Mouse (Mus musculus): ENCODE results near the gene Cd151. TPM values are rescaled to one million over a fixed set of nuclear protein-coding genes. Genes with fewer than 3 reads are reported as not detected.

Gene Cd151
- polyA plus RNA-seq, 1 experiment from 2014 or later: 79.1 TPM

DNA sequence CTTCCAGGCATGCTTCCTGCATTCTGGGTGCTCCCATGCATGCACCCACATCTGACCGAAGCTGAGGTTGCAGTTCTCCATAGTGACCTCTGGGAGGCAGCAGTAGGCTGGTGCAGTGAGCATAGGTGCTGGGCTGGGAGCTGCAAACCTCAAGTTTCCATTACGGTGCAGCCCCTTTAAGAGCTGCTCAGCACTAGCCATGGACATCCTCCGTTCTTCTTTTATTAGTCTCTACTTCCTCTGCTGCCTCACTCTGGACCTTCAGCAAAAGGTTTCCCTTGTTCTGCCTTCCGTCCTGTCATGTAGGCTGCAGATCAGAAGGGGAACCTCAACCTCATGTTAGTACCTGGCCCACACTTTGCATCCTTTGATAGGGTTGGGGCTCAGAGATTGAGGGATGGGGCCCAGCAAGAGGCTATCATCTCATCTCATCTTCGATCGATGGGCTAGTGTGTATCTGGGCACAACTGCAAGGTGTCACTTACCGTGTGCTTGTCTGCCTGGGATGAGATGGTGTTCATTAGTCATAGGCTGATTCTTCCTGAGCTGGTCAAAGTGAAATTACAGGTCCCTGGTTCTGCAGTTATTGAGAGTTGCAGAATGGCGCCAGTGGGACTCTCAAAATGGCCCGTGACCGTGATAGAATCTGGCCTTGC is 13.8 kb downstream of the Cd151 start:
- H3K4me1 ChIP-seq (ENCODE audit: insufficient read depth): peaks cover 29% of the 10 kb centered on the region
- peak; percentile 97 for TF ChIP-seq CTCF (IDR thresholded peaks at IDR 0.05; ENCODE audit: low read depth)
- peak overlapping the region; percentile 98 for H3K4me2 ChIP-seq
- peak; percentile 89 for DNase-seq
- no peak for ATAC-seq (ENCODE audit: insufficient read depth)
- H3K9me3 ChIP-seq (ENCODE audit: low read depth, low read length): no peaks in the 10 kb centered on the region
- 0 out of 2 replicates have a peak, but pooled peaks cover 6% of the 10 kb centered on the region for H3K36me3 ChIP-seq (ENCODE audit: insufficient read depth)
- 12% methylated on average over 10 of the region's 10 CpGs for WGBS
- H3K4me3 ChIP-seq (ENCODE audit: low read depth, low read length): peak overlapping the region; percentile 55; the same call in 1 of the 2 replicates
- H3K9ac ChIP-seq: no peak overlapping the region
- H3K27ac ChIP-seq (ENCODE audit: low read depth): no peak overlapping the region
- peaks cover 10% of the 10 kb centered on the region; the same call in 1 of the 2 replicates for H3K27me3 ChIP-seq (ENCODE audit: insufficient read depth, low read length)

DNA sequence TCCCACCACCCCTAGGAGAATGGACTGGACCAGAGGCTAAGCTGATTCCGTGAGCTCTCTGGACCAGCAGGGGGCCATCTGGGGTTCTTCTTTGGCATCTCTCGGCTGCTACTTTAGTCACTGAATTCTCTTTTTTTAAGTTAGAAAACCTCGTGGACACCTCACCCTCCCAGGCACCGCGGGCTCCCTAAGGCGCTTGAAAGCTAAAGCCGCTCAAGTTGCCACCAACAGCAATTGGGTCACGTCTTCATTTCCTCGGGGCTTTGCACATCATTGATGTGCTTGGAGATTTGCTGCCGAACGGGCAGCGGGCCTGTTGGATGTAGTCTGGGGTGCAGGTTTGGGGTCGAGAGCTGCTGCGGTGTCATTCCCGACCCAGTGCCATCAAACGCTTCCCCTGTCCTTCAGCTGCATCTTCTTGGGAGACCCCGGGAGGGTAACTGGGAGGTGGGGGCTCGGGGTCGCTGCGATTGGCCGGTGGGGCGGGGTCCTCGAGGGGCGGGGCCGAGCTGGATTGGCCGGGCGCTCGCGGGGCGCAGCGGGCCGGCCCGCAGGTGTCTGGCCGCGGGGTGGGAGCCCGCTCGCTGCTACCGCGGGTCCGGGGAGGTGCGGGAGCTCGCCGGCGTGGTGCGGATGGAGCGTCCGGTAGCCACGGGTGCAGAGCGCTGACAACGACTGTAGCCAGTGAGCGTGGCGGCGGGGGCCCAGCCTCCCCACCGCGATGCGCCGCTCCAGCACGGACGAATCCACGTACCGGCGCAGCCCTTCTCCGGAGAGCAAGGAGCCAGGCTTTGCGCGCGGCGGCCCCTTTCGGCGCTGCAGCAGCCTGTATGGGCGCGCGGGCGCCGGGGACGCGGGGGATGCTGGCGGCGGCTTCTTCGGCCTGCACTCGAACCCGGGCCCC is 14.6 kb downstream of the Cd151 start:
- peak; percentile 65 for TF ChIP-seq CTCF (IDR thresholded peaks at IDR 0.05; ENCODE audit: low read depth)
- under 1% methylated on average over 81 of the region's 81 CpGs for WGBS
- peaks cover 13% of the 10 kb centered on the region; the same call in 1 of the 2 replicates for H3K36me3 ChIP-seq (ENCODE audit: insufficient read depth)
- peak overlapping the region; percentile 55 for H3K4me3 ChIP-seq (ENCODE audit: low read depth, low read length)
- no peaks in the 10 kb centered on the region for H3K9me3 ChIP-seq (ENCODE audit: low read depth, low read length)
- H3K27ac ChIP-seq (ENCODE audit: low read depth): no peak overlapping the region
- H3K4me1 ChIP-seq (ENCODE audit: insufficient read depth): peaks cover 29% of the 10 kb centered on the region
- H3K9ac ChIP-seq: peak overlapping the region; percentile 51
- H3K4me2 ChIP-seq: peak overlapping the region; percentile 98
- ATAC-seq (ENCODE audit: insufficient read depth) (0 out of 2 replicates have a peak, but pooled peaks have one; percentile 12), DNase-seq (peak; percentile 81)
- peaks cover 10% of the 10 kb centered on the region; the same call in 1 of the 2 replicates for H3K27me3 ChIP-seq (ENCODE audit: insufficient read depth, low read length)

DNA sequence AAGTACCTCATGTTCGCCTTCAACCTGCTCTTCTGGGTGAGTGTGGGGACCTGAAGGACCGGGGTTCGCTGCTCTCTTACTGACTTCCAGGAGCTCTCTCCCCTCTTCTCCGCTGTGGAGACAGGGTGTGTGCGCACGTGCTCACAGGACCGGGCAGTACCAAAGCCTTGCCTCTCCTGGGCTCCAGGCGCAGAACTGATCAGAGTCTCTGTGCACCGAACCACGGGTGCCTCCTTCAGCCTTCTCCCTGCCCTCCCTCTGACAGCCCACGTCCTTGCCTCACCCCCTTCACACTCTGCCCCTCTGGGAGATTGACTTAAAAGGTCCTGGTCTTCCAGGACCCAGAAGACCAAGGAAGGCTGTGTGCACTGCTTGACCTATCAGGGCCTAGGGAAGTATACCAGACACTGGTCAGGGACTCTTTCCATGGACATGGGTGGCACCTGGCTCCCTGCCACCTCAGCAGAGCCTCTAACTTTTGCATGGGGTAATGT is 15.4 kb downstream of the Cd151 start:
- 11% methylated on average over 11 of the region's 11 CpGs for WGBS
- no peaks in the 10 kb centered on the region for H3K9me3 ChIP-seq (ENCODE audit: low read depth, low read length)
- H3K36me3 ChIP-seq (ENCODE audit: insufficient read depth): peaks cover 14% of the 10 kb centered on the region; the same call in 1 of the 2 replicates
- no peak overlapping the region for H3K27ac ChIP-seq (ENCODE audit: low read depth)
- H3K27me3 ChIP-seq (ENCODE audit: insufficient read depth, low read length): peaks cover 10% of the 10 kb centered on the region; the same call in 1 of the 2 replicates
- H3K4me1 ChIP-seq (ENCODE audit: insufficient read depth): peaks cover 21% of the 10 kb centered on the region
- peak overlapping the region; percentile 98 for H3K4me2 ChIP-seq
- DNase-seq (no peak), ATAC-seq (ENCODE audit: insufficient read depth) (no peak)
- peak overlapping the region; percentile 55 for H3K4me3 ChIP-seq (ENCODE audit: low read depth, low read length)
- TF ChIP-seq CTCF (IDR thresholded peaks at IDR 0.05; ENCODE audit: low read depth): no peak
- peak overlapping the region; percentile 51; the same call in 1 of the 2 replicates for H3K9ac ChIP-seq

DNA sequence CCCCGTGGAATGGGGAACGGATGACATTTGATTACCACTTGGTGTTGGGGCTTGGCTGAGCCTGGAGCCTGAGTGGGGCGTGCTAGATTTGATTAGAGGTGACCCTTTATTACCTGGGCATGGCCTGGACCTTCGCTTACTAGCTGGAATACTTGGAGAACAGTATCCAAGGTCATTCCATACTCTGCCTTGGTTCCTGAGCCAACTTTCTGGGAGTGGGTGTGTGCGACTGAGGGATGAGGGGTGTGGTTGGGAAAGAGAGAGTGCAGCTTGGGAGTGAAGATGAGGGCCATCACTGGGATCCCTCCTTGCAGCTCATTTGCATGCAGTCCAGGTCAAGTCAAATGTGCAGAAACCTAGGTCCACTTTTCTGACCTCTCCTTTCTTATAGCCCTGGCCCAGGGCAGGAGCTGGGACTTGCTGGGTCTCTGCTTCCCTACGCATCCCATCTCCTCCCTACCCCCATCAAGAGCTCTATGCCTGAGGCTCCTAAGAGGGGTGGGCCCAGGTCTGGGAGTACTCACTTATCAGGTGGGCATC is 16.0 kb downstream of the Cd151 start:
- Histone ChIP-seq H3K27ac (ENCODE audit: low read depth) (no peak overlapping the region), H3K4me2 (no peak overlapping the region), H3K9me3 (ENCODE audit: low read depth, low read length) (no peaks in the 10 kb centered on the region), H3K4me1 (ENCODE audit: insufficient read depth) (peaks cover 15% of the 10 kb centered on the region), H3K4me3 (ENCODE audit: low read depth, low read length) (no peak overlapping the region), H3K27me3 (ENCODE audit: insufficient read depth, low read length) (peaks cover 10% of the 10 kb centered on the region; the same call in 1 of the 2 replicates), H3K9ac (no peak overlapping the region), H3K36me3 (ENCODE audit: insufficient read depth) (peaks cover 14% of the 10 kb centered on the region; the same call in 1 of the 2 replicates)
- DNase-seq (no peak), ATAC-seq (ENCODE audit: insufficient read depth) (no peak)
- no peak for TF ChIP-seq CTCF (IDR thresholded peaks at IDR 0.05; ENCODE audit: low read depth)
- WGBS: 73% methylated on average over 6 of the region's 6 CpGs

DNA sequence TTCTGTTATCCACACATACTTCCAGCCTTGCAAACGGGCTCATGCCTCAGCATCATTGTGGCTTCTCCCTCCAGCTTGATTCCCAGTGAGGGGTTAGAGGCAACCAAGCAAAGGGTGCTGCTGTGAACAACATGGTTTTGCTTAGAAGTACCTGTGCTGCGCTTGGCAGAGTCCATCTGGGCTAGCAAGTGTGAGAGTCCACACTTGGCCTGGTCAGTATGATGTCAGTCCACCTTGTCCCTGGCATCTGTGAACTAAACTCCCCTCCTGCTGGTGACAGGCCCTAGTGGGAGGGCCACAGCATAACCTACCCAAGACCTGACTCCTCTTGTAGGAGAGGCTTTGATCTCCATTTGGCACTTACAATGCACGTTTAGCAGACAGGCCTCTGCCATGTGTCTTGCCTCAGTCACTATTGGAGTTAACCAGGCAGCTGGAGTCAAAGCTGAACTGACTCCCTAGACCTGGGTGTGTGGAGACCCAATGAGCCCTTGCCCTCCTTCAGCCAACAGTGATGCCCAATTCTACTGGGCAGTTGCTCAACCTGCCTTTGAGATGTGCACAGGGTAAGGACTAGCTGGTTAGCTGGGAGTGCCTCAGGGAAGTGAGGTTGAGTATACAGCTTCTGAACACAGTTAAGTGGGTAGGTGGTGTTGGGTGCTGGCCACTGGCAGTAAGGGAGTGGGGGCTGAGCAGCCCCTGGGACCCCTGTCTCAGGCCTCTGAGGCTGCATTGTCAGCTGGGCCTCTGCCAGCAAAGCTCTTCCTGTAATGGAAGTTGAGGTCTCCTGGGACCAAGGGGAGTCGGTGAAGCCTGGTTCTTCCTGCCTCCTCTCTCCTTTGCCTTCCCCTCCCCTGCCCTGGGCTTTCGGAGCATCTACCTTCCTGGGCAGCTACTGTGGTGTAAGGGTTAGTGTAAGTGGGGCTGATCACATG is 17.3 kb downstream of the Cd151 start:
- Histone ChIP-seq H3K36me3 (ENCODE audit: insufficient read depth) (peaks cover 17% of the 10 kb centered on the region), H3K27me3 (ENCODE audit: insufficient read depth, low read length) (peaks cover 10% of the 10 kb centered on the region; the same call in 1 of the 2 replicates), H3K4me1 (ENCODE audit: insufficient read depth) (peaks cover 11% of the 10 kb centered on the region), H3K9ac (no peak overlapping the region), H3K27ac (ENCODE audit: low read depth) (no peak overlapping the region), H3K9me3 (ENCODE audit: low read depth, low read length) (no peaks in the 10 kb centered on the region), H3K4me2 (no peak overlapping the region), H3K4me3 (ENCODE audit: low read depth, low read length) (no peak overlapping the region)
- 75% methylated on average over 5 of the region's 5 CpGs for WGBS
- TF ChIP-seq CTCF (IDR thresholded peaks at IDR 0.05; ENCODE audit: low read depth): no peak
- DNase-seq: no peak
- no peak for ATAC-seq (ENCODE audit: insufficient read depth)

DNA sequence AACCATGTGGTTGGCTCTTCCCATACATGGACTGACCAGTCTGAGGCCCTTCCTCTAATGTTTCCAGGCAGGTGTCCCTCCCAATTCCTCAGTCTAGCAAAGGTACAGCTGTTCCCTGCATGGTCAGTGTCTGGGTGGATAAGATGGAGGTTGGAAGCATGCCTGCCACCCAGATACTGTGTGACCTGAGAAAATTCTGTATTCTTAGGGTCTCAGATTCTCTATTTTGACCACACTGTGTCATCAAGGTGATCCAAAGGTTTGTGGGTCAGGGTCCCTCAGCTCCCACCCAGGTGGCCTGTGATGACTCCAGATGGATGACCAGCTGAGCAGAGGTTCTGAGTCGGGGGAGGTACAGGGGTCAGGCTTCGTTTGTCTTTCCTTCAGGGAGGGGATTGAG is 18.0 kb downstream of the Cd151 start:
- Histone ChIP-seq H3K4me2 (no peak overlapping the region), H3K27ac (ENCODE audit: low read depth) (no peak overlapping the region), H3K9ac (no peak overlapping the region), H3K4me3 (ENCODE audit: low read depth, low read length) (no peak overlapping the region), H3K27me3 (ENCODE audit: insufficient read depth, low read length) (peaks cover 10% of the 10 kb centered on the region; the same call in 1 of the 2 replicates), H3K4me1 (ENCODE audit: insufficient read depth) (peaks cover 11% of the 10 kb centered on the region), H3K9me3 (ENCODE audit: low read depth, low read length) (no peaks in the 10 kb centered on the region), H3K36me3 (ENCODE audit: insufficient read depth) (peaks cover 20% of the 10 kb centered on the region)
- 51% methylated on average over 2 of the region's 2 CpGs for WGBS
- no peak for DNase-seq
- ATAC-seq (ENCODE audit: insufficient read depth): no peak
- TF ChIP-seq CTCF (IDR thresholded peaks at IDR 0.05; ENCODE audit: low read depth): no peak
